Mouse (Mus musculus): ENCODE results near the gene Mprip.
"Not testable (repeated sequence)": the region's sequence is repeated elsewhere in the genome, so short reads cannot be mapped to it uniquely, and the experiment has no call there.

Mprip gene

DNA sequence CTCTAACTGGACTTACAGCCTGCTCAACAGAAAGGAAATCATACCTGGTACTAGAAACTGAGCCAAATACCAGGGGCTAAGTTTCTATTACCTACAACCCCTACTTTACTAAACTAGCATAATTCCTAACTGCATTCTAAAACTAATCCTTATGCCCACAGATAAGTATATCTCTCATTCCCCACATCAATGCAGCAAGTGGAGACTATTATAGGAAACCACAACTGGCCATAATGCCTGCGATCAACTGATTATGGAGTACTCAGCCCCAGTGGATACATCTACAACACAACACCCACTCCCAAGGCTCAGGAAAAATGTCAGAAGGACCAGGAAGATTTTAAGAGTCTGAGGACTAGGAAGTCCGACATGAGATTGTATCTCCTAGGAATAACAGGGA is 7.6 kb upstream of the Mprip start:
- no peak for DNase-seq (ENCODE audit: low spot score in 2 of 2)

DNA sequence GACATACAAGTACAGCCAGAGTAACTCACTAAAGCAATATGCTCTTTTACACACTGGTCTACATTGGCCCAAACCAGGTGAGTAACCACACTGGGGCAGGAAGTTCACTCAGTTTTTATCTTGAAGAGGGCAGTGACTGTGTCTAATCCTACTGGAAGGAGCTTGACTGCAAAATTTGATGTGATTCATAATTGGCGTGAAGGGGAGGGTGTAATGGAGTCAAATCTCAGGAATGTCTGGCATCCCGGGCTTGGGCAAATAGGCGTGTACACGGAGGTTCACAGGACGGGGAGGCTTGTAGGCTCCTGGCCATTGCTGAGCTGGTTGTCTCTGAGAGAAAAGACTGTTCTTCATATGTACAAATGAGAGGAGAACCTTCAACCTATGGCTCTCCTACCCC is 5.8 kb upstream of the Mprip start:
- no peak for DNase-seq (ENCODE audit: low spot score in 2 of 2)

DNA sequence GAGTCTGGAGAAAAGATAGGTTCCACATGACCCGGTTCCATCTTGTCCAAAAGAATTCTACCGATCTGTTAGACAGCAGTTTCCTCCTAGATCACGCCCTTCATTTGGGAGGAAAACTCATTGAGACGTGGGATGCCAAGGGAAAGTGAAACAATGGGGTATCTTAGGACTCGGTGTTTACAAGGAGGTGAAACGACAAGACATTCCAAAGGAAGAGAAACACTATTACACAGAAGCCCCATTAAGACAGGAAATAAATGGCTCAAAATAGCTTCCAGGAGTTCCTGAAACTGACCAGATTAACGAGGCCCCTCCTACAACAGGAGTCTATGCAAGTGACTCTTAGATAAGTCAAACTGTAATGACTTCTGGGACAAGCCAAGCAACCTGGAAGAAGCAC is 5.1 kb upstream of the Mprip start:
- DNase-seq (ENCODE audit: low spot score in 2 of 2) = no peak

DNA sequence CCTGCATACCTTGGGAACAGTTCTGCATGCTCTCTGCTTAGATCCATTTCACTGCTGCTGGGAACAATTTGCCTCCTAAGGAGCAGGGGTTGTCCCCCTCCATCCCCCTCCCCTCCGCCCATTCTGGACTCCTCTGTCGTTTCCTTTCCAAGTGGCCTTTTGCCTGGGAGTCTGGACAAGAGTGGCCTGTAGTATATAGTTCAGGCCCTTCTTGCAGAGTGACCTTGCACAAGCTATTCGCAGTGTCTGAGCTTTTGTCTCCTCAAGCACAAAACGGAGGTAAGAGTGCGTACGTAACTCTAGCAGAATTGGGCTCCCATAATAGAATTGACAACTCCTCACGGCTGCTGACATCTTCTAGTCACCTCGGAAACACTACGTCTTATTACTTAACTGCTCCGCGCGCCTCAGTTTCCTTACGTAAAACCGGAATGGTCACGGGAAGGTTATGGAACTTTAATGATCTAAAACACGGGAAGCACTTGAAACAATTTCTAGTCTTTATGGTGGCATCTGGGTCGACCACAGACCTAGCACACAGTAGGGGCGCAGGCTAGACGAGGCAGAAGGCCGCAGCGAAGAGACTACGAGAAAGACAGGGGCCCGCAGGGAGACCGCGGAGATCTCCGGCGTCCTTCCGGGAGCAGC is 620 bp downstream of the Mprip start:
- no peak for DNase-seq (ENCODE audit: low spot score in 2 of 2)

DNA sequence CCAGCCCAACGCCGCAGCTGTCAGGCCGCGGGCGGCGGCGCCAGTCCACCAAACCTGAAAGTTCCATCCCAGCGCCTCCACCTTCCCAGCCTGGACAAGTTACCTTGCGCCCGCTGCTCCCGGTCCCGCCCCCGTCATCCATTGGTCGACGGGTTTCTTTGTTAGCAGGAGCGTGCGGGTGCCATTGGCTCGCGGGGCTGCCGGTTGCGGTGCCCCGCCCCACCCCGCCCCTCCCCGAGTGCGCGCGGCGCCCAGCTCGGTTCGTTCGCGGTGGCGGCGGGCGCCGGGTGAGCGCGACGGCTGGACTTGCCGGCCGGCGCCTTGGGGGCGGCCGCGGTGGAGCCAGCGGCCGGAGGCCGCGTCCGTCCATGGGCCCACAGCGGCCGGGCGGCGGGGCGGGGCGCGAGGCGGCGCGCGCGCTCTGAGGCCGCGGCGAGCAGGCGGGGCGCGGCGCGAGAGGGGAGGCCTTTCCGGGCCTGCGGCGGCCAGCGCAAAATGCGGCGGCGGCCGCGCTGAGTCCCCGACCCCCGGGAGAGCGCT is 1.2 kb downstream of the Mprip start:
- peak; percentile 80 to 83 for DNase-seq (ENCODE audit: low spot score in 2 of 2)

DNA sequence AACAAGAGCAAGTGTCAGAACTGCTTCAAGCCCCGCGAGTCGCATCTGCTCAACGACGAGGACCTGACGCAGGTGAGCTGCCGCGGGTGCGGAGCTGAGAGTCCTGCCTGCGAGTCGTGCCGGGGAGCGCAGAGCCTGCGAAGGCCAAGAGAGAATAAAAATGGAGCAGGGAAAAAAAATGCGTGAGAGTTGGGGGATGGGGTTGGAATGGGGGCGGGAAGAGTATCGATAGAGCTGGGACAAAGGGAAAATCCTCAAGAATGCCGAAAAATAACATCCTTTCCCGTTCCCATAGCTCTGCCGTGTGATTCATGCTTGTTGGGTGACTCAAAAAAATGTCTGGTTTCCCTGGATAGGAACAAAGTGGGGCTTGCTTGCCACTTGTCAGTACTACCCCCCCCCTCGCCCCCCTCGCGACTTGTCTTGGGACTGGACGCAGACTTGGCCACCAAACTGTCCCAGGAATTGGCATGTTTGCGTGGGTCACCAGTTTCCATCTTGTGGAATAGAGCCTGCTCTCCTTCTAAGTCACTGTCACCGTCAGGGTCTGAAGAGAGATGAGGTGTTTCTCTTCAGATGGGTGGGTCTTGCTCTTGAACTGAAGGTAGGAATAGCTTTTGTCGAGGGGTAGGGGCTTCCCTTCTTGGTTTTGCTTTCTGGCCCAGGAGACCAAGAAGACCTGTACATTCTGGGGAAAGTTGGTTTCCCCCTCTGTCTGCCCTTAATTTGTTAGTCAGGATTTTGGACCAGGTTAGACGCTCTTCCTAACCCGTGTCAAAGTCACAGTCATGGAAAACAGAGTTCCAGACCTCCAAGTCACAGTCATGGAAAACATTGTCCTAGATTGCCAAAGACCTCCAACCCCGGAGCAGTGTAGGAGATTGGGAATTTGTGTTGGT is 2.0 kb downstream of the Mprip start:
- no peak for DNase-seq (ENCODE audit: low spot score in 2 of 2)

DNA sequence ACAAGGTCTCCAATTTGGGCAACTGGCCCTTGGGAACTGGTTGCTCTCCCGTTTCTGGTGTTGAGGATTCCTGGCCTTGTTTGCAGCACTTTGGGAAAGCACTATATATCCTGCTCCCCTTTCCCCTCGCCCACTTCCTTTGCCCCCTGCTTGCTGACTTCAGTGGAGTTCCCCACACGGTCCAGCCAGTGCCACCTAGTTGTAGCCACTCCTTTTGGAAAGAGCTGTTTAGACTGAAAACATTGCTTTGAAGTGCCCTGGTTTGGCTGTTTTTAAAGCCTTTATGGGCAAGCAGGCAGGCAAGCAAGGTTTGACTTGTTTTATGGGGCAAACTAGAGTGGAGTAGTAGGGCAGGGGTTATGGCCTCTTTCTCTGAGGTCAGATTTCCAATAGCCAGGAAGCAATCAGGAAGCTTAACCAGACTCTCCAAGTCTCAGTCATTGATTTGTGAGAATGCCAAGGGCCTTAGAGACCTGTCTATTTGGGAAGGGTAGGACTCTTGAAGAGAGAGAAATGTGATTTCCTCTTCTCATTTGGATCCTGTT is 2.7 kb downstream of the Mprip start:
- no peak for DNase-seq (ENCODE audit: low spot score in 2 of 2)

DNA sequence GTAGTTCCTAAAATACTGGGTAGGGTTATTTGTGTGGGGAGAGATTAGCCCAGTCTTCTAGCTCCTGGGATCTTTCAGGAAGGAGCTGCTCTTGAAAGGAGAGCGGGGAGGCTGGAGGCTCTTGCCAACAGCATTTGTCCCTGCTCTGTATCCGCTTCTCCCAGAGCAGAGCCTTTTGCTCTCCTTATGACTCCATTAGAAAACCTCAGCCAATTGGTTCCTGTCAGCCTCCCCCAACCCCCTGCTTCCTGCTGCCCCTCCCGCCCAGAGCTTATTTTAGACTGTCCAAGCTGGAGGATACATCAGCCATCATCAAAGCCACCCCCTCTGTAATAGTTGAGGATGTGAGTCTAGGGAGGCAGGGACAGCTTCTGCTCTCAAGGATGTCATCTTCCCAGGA is 3.7 kb downstream of the Mprip start:
- DNase-seq (ENCODE audit: low spot score in 2 of 2) = no peak

DNA sequence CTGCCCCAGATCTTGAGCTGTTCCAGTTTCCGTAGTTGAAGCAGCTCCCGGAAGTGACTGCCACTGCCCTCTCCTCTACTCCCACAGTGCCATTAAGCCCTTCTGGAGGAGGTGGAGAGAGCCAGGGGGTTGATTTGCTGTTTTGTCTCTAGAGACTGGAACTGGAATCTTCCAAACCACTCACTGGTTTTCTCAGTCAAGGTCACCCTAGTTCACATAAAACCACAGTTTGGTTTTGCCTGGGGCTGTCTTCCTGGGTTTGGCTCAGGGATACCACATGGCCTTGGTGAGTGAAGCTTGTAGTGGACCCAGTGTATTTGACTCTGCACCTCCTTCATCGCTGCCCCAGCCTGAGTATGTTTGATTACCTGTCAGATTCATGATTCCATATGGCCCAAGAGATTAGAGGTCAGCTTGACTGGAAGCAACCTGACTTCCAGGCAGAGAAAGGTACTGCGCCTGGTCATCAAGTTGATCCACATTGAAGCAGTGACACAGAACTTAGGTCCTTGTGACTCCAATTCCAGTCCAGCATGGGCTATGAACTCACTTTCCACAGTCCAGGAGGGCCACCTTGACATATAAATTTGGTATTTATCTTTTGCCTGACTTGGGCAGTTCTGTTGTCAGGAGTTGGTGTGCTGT is 10.1 kb downstream of the Mprip start:
- DNase-seq (ENCODE audit: low spot score in 2 of 2) = no peak

DNA sequence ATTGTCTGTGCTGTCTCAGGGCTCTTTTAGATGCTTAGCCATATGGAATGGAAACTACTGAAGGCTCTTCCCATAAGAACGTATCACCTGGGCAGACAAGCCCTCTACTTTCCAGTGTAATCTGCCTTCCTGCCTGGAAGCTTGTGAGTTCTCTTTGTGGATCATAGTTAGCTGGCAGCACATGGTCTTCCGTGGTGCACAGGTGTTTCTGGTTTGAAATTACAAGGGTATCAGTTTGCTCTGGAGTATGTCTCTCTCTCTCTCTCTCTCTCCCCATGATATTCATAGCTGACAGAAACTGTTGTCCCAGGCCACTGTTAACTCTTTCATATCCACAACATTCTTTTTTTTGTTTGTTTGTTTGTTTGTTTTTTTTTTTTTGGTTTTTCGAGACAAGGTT is 12.9 kb downstream of the Mprip start:
- DNase-seq (ENCODE audit: low spot score in 2 of 2) = no peak

DNA sequence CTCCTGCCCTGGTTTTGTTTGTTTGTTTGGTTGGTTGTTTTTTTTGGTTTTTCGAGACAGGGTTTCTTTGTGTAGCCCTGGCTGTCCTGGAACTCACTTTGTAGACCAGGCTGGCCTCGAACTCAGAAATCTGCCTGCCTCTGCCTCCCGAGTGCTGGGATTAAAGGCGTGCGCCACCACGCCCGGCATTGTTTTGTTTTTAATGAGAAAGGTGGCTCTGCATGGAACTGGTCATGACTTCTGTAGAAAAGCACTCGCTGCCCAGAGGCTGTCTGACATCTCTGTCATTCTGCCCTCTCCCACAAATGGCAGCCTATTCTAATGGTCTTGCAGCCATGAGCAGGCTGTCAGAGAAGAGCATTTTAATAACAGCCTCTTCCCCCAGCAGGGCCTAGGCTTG is 13.6 kb downstream of the Mprip start:
- not testable (repeated sequence) for DNase-seq (ENCODE audit: low spot score in 2 of 2)

DNA sequence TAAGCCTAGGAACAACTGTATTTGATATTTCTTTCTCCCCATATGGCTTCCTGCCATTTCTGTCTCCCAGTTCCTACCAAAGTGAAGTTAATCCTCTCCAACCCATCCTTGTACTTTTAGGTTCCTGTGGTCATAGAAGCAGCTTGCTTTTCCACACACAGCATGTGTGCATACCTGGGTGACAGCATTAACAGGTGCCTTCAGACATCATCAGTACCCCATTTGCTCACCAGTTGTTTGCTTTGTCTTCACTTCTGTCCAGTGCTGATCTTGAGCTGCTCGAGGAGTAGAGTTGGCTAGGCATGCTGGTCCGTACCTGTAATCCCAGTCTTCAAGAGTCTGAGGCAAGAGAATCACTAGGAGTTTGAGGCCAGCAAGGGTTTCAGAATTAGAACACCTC is 16.7 kb downstream of the Mprip start:
- no peak for DNase-seq (ENCODE audit: low spot score in 2 of 2)

DNA sequence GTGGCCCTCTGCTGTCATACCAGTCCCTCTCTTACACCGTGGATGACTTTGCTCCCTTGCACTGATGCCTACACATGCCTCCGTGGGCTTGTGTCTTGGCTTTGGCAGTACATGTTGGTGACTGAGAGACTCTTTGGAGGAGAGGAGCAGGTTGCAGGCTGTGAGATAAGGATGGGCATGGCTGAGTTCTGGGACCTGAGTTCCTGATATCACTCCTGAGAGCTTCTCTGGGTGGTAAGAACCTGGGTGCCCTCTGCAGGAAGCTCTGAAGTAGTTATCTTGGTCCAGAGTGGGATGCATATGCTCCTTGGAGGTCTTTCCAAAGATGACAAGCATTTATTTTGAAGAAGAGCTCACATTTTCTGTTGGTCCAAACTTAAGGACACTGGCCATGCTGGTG is 17.6 kb downstream of the Mprip start:
- DNase-seq (ENCODE audit: low spot score in 2 of 2) = no peak

DNA sequence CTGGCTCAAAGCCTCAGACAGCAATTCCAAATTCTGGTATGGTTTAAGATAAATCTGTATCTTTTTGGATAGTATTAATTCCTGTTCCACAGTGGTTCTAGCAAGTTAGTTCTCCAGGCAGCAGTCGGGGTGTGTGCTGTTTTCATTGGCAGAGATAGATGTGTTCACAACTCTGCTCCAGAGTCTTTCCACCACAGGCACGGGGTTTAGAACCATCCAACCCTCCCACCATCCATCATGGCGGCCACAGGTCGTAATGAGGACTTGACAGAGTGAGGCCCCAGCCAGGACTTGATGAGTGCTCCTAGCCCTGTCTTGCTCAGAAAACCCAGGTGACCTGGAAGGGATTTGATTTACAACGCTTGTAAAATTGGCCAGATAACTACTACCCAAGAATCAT is 19.0 kb downstream of the Mprip start:
- DNase-seq (ENCODE audit: low spot score in 2 of 2) = no peak

DNA sequence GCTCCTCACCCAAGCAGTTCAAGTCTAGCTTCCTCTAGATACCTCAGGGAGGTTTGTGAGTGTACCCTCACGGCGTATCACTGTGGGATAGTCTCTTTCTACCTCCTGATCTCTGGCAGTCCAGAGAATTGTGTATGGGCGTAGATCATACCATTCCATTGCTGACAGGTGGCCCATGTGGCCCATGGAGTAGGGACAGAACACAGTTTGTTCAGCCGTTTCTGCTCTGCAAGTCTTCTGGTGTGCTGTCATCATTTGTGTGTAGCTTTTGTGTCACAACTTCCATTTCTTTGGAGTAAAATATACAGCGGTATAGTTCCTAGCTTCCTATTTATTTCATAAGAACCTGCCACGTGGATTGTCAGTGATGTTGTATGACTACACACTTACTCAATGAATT is 23.9 kb downstream of the Mprip start:
- no peak for DNase-seq (ENCODE audit: low spot score in 2 of 2)

DNA sequence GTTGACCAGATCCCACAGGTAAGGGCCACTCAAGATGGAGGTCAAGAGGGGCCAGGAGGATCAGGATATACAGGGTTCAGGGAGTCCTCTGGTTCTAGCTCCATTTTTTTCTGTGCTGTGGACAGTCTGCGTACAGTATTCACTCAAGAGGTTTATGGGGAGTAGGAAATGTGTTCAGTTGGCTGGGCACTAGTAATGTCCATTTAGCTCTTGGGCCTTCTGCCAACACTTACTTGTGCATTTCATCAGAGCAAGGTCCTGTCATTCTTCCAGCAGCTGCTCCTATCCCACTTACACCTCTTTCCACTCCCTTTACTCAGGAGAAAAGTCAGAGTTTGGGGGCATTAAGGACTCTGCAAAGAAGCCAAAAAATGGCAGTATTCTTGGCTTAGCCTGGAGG is 33.4 kb downstream of the Mprip start:
- no peak for DNase-seq (ENCODE audit: low spot score in 2 of 2)

DNA sequence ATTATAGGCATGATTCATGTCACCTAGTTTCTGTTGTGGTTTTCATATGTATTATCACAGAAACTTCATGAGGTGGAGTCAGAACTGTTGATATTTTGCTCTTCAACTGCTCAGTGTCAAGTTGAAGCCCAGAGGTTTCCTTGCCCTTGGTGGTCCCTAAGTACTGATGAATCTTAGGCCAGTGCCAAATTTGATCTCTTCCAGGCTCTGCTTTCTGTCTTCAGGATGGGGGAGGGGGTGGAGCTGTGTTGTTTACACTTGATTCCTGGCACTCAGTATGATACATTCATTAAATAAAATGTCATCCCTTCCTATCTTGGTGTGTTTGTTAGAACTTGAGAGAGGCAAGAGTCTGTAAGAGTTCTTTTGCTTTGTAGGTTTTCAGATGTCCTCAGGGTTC is 34.4 kb downstream of the Mprip start:
- DNase-seq (ENCODE audit: low spot score in 2 of 2) = no peak

DNA sequence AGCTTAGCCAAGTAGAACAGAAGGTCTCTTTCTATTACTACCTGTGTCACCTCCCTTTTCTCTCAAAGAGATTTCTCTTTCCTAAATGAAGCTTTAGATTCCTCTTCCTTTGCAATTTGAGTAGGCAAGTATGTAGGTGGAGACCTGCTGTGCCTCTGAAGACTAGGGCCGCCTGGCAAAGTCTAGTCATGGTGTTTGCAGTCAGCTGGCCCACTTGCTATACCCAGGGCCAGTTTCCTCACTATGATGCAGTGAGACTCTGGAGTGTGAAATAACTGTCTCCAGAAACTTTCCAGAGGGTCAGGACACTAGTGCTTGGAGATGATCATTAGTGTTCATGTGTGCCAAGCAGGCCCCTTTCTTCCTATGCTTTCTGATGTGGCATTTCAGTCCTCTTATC is 36.5 kb downstream of the Mprip start:
- no peak for DNase-seq (ENCODE audit: low spot score in 2 of 2)

DNA sequence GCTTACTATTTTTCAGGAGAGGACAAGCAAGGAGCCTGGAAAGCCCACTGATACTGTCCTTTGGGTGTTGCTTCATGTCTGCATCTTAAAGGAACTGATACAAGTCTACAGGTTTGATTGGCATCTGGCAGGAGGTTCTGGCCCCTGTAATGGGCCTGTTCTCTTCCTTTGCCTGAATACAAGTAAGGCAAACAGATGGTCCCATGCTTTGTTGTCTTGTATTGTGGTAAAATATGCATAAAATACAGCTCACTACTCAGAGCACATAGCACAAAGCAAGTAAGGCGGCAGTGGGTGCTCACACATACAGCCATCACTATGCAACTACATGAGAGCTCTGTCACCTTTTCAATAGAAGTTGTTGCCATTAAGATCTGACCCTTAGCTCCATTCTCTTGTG is 39.7 kb downstream of the Mprip start:
- no peak for DNase-seq (ENCODE audit: low spot score in 2 of 2)

DNA sequence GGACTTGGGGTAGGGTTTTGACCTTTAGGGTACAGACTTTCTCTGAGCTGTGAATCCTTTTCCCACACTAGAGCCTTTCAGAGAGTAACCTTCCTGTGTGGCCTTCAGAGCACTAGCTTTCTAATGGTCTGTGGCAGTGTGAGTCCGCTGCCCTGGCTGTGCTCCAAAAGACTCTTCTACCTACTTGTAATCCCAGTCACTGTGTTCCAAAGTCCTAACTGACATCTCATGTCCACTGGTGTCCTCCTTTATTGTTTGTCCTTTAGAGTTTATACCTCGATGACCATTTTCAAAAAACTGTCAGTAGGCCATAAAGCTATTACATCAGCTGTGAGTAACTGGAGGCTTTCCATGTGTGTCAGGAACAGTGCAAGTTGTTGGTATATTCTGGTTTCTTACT is 44.0 kb downstream of the Mprip start:
- DNase-seq (ENCODE audit: low spot score in 2 of 2) = no peak

DNA sequence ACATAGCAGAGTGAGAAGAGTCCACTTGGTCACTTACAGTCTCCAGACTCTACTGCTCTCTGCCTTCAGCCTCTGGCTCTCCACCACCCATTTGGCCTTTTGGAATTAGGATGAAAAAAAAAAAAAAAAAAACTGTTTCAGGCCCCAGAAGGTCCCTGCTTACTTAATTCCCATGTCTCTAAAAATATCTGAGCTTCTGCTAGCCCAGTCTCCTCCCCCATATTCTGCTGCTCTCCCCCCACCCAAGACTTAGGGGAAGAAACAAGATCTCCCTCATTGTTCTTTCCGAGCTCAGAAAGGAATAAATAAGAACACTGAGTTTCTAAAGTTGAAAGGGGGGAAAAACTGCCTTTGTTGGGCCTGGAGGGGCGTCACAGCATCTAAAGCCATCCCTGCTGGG is 46.4 kb downstream of the Mprip start:
- DNase-seq (ENCODE audit: low spot score in 2 of 2) = no peak

DNA sequence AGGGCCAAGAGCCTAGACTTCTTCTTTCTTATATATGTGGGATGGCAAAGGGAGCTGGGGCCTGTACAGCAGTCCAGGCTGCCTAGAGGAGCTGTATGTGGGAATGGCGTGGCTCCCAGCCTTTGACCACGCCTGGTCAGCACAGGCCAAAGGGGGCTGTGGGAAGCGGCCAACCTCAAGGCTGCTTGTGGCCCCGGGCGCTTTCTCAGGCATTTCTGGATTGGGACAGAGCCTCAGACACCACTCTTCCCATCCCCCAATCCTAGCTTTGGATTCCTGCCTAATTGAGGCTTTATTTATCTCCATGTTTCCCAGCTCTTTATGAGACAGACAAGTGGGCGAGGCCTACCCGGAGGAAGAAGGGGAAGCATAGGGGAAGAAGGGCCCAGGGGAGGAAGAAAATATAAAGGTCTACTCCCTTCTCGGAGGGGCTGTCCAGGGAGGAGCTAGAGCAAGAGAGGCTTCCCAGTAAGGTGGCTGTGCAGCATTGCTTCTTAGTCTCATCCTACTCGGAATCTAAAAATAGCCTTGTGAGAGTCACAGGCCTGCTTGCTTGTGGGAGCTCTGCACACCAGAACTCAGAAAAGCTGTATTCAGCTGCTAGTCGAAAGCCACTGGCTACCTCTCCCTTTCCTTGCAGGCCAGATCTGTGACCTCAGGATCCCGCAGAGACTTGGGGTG is 47.0 kb downstream of the Mprip start:
- no peak for DNase-seq (ENCODE audit: low spot score in 2 of 2)
